In the genomic region with DNA sequence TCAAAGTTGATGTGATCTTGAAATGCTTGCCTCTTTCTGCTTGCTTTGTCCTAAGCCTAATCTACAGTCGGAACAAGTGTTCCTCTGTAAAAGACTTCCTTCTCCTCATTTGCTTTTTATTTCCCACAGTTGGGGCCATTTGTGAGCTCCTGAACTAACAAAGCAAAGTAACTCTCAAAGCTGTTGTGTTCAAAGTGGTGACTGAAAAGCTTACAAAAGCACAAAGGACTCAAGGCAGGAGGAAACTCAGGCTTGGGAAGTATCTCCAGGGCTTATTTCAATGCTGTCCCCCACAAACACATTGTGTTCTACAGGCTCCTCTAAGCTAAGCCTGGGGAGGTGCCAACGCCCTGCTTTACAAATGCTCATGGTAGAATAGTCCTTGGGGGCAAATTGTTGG, we compare ENCODE assay signal across 17 mouse cellular contexts.
DNase-seq lines count a peak whose midpoint lies in the region; ATAC-seq and TF ChIP-seq lines count a peak whose summit lies in the region.
"Had no signal": no experiment of that assay in that cellular context is flagged by ENCODE, and none has a peak within 500 bp of the region (broad histone marks: within the 10 kb centered on the region; RNA-seq: fewer than 3 reads in every experiment).

No protein-coding gene starts in this region.

- no peak overlapping the region for H3K4me2 ChIP-seq in embryonic facial prominence, embryonic 14.5 days (ENCODE audit: low read depth, low read length)
- H3K4me2 ChIP-seq in intestine, postnatal 0 days (replicated peaks; ENCODE audit: low read depth) = no peak overlapping the region
- H3K4me2 ChIP-seq: embryonic facial prominence, embryonic 15.5 days; liver, embryonic 12.5 days had no signal

- no peak for TF ChIP-seq CTCF in intestine, postnatal 0 days (IDR thresholded peaks at IDR 0.05; ENCODE audit: low read depth)

- no peak overlapping the region for H3K4me3 ChIP-seq in embryonic facial prominence, embryonic 14.5 days (ENCODE audit: low read depth, low read length)
- no peak overlapping the region for H3K4me3 ChIP-seq in intestine, postnatal 0 days (ENCODE audit: low read depth, low read length)
- H3K4me3 ChIP-seq: embryonic facial prominence, embryonic 15.5 days; gastrocnemius, adult 2 months; heart, adult 2 months; liver, embryonic 12.5 days had no signal

- no peak overlapping the region for H3K27ac ChIP-seq in embryonic facial prominence, embryonic 14.5 days (replicated peaks; ENCODE audit: low read depth, low read length)
- no peak overlapping the region for H3K27ac ChIP-seq in intestine, postnatal 0 days (ENCODE audit: low read depth, low read length)
- H3K27ac ChIP-seq: embryonic facial prominence, embryonic 15.5 days; gastrocnemius, adult 2 months; heart, adult 2 months; liver, embryonic 12.5 days; stomach, postnatal 0 days had no signal

- ATAC-seq in embryonic facial prominence, embryonic 14.5 days (ENCODE audit: low read depth) = no peak
- no peak for ATAC-seq in intestine, postnatal 0 days
- ATAC-seq: CD4-positive, CD25-positive, alpha-beta regulatory T cell, adult 4 months; liver, embryonic 12.5 days had no signal

- H3K9ac ChIP-seq in embryonic facial prominence, embryonic 14.5 days (ENCODE audit: low read depth, low read length) = no peak overlapping the region
- H3K9ac ChIP-seq in intestine, postnatal 0 days (ENCODE audit: low read depth, low read length) = no peak overlapping the region
- H3K9ac ChIP-seq: embryonic facial prominence, embryonic 15.5 days; liver, embryonic 12.5 days had no signal

- H3K36me3 ChIP-seq in embryonic facial prominence, embryonic 14.5 days (ENCODE audit: control insufficient read depth, insufficient read depth, low read length) = no peaks in the 10 kb centered on the region
- no peaks in the 10 kb centered on the region for H3K36me3 ChIP-seq in intestine, postnatal 0 days (ENCODE audit: control insufficient read depth, insufficient read depth)
- H3K36me3 ChIP-seq: embryonic facial prominence, embryonic 15.5 days; liver, embryonic 12.5 days had no signal

- H3K27me3 ChIP-seq in embryonic facial prominence, embryonic 14.5 days (replicated peaks; ENCODE audit: control insufficient read depth, insufficient read depth, low read length) = no peaks in the 10 kb centered on the region
- H3K27me3 ChIP-seq in intestine, postnatal 0 days (replicated peaks; ENCODE audit: control insufficient read depth, insufficient read depth, low read length) = no peaks in the 10 kb centered on the region
- H3K27me3 ChIP-seq: embryonic facial prominence, embryonic 15.5 days; liver, embryonic 12.5 days had no signal

- 46% methylated on average over 2 of the region's 2 CpGs for WGBS in embryonic facial prominence, embryonic 14.5 days
- WGBS in intestine, postnatal 0 days = 70% methylated on average over 2 of the region's 2 CpGs

- no peaks in the 10 kb centered on the region for H3K9me3 ChIP-seq in embryonic facial prominence, embryonic 14.5 days (ENCODE audit: control insufficient read depth, low read length)
- H3K9me3 ChIP-seq in intestine, postnatal 0 days (ENCODE audit: control insufficient read depth) = no peaks in the 10 kb centered on the region
- H3K9me3 ChIP-seq: embryonic facial prominence, embryonic 15.5 days; liver, embryonic 12.5 days had no signal

- peak; percentile 25 for DNase-seq in layer of hippocampus, adult 11-12 months (ENCODE audit: low spot score)
- DNase-seq in layer of hippocampus, adult 9-10 months (ENCODE audit: low spot score) = no peak
- DNase-seq in right cerebral cortex, postnatal 14 days = peak; percentile 16
- DNase-seq in right cerebral cortex, postnatal 36 days (ENCODE audit: low spot score in 2 of 2) = no peak
- peak; percentile 23 for DNase-seq in embryonic facial prominence, embryonic 14.5 days (ENCODE audit: low spot score)
- DNase-seq in kidney, adult 8-10 months = no peak
- DNase-seq: cerebellum, adult 8-10 months; gastrocnemius, adult 2 months; heart, adult 2 months; heart, postnatal 14 days; kidney, adult 2 months; thymus, postnatal 36 days had no signal

- no peaks in the 10 kb centered on the region for H3K4me1 ChIP-seq in embryonic facial prominence, embryonic 14.5 days (ENCODE audit: control insufficient read depth, insufficient read depth, low read length)
- H3K4me1 ChIP-seq in intestine, postnatal 0 days (replicated peaks; ENCODE audit: control insufficient read depth, insufficient read depth, low read length) = no peaks in the 10 kb centered on the region
- H3K4me1 ChIP-seq: embryonic facial prominence, embryonic 15.5 days; liver, embryonic 12.5 days had no signal

Comparison
In these comparisons a context has a peak if more than half of its experiments do, and no peak if none do; other contexts are left out.
1. DNase-seq: peak in layer of hippocampus, adult 11-12 months (single experiment), right cerebral cortex, postnatal 14 days (single experiment) and embryonic facial prominence, embryonic 14.5 days (single experiment); none in layer of hippocampus, adult 9-10 months (single experiment), right cerebral cortex, postnatal 36 days (0 of 2) and kidney, adult 8-10 months (0 of 2).